Mouse (Mus musculus) bone marrow, adult 2 months (tissue): ENCODE results near the gene Ankrd6. TPM values are rescaled to one million over a fixed set of nuclear protein-coding genes. Genes with fewer than 3 reads are reported as not detected.

Experiments used
- H3K27ac ChIP-seq: fragments of 200-500 bp; 2 replicates; pipeline ENCODE4 v1.5.1; 2012; ENCODE audit warnings: low read depth, mild to moderate bottlenecking, control low read depth, inconsistent platforms, low read length; ENCODE audit not compliant: control insufficient read depth, poor library complexity, insufficient read depth
- H3K4me1 ChIP-seq: fragments of 200-500 bp; 2 replicates; pipeline ENCODE4 v1.6.1; 2011; ENCODE audit warnings: low read length; ENCODE audit not compliant: control insufficient read depth, insufficient read depth
- H3K4me3 ChIP-seq: fragments of 200-500 bp; replicated peaks from 2 replicates; pipeline ENCODE3; 2011; ENCODE audit warnings: mild to moderate bottlenecking, low read depth, low read length, control low read depth; ENCODE audit not compliant: control insufficient read depth
- CTCF ChIP-seq: fragments of 200-500 bp; IDR thresholded peaks from 2 replicates; pipeline ENCODE4 v1.5.1; 2011; ENCODE audit warnings: low read length, control low read depth; ENCODE audit not compliant: control insufficient read depth, insufficient read depth
- POLR2A ChIP-seq: fragments of 200-500 bp; IDR thresholded peaks from 2 replicates; pipeline ENCODE4 v1.6.1; 2011; ENCODE audit warnings: low read depth, mild to moderate bottlenecking, control low read depth, low read length, borderline replicate concordance; ENCODE audit not compliant: control insufficient read depth
- WGBS: fragments of 180-500 bp; shearing (Covaris S2); methylation state at CpG from one replicate; pipeline ENCODE4 v1.1.7; 2018; 5-methylcytosine and 5-hydroxymethylcytosine counted together
- polyA plus RNA-seq: library from polyadenylated mRNA; stranded (reverse); fragments of >200 nt; gene quantifications from 2 replicates; pipeline ENCODE4 v1.2.4, GENCODE M21; 2011; ENCODE audit warnings: low replicate concordance; ENCODE audit not compliant: missing spikeins, insufficient read depth, insufficient read length

The Ankrd6 gene
- polyA plus RNA-seq, 1 experiment, result 2.2 TPM

DNA sequence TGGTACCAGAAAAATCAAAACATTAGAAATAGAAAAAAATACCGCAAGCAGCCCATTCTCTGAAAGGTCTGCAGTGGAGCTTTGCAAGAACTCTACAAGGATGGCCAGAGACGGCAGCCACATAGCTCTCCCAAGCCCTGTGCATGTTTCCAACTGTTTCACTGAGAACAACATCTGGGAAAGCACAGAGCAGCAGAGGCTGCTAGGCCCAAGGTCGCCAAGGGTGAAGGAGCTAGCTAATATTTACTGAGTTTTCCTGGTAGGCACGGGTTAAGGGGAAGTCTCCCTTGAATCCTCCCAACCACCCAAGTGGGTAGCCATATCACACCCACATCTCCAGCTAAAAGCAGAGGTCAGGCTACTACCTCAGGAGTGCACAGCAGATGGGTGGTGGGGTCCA is 69.6 kb downstream of the Ankrd6 start:
- TF ChIP-seq POLR2A (no peak), CTCF (no peak)
- Histone ChIP-seq H3K27ac (no peak overlapping the region), H3K4me1 (no peaks in the 10 kb centered on the region), H3K4me3 (no peak overlapping the region)
- 72% methylated on average over 4 of the region's 4 CpGs for WGBS

DNA sequence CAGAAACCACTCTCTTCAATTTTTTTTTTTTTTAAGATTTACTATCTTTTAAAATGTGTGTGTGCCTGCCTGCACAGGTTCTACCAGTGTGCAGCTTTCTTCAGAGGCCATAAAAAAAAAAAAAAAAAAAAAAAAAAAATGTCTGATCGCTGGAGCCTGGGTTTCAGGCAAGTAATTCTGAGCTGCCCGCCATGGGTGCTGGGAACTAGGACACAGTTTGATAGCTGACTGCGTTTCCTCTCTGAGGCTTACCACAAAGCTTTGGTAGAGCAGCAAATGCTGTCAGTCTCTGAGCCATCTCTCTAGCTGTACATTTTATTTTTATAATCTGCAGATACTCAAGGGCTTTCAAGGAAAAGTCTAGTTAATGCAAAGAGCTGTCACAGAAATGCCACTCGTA is 76.0 kb downstream of the Ankrd6 start:
- H3K4me1 ChIP-seq, result no peaks in the 10 kb centered on the region
- TF ChIP-seq POLR2A, result no peak
- TF ChIP-seq CTCF, result no peak
- no peak overlapping the region for H3K4me3 ChIP-seq
- 19% methylated on average over 4 of the region's 4 CpGs for WGBS
- no peak overlapping the region for H3K27ac ChIP-seq

DNA sequence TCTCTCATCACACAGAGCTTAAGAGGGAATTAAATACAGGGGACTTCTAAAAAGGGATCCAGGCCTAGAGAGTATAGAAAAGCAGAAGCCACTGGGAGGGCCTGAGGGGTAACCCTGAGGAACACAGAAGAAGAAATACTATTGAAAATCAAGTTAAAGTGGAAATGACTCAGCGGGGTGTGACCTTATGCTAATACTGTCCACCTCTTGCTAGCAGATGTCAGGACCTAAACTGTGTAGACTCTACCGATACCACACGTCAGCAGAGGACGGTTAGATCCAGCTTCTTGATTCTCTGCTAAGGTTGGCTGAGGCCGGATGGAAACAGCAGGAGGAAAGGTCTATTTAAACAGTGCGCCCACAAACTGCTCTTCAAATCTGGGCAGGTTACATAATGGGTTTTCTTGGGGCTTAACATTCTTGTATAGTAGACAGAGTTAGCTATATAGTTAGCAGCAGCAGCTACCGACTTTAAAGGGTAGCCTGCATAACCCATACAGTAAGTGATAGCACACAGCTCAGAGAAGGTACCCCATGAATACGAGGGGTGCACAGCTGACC is 78.4 kb downstream of the Ankrd6 start:
- 17% methylated on average over 8 of the region's 8 CpGs for WGBS
- TF ChIP-seq CTCF, result no peak
- TF ChIP-seq POLR2A, result no peak
- Histone ChIP-seq H3K27ac (no peak overlapping the region), H3K4me1 (0 out of 2 replicates have a peak, but pooled peaks cover 1% of the 10 kb centered on the region), H3K4me3 (no peak overlapping the region)

- no peak overlapping the region for H3K4me3 ChIP-seq
- no peak for TF ChIP-seq POLR2A
- TF ChIP-seq CTCF, result no peak
- WGBS, result 32% methylated on average over 9 of the region's 9 CpGs
- H3K4me1 ChIP-seq, result 0 out of 2 replicates have a peak, but pooled peaks cover 1% of the 10 kb centered on the region
- H3K27ac ChIP-seq, result no peak overlapping the region
Observed at GRCm38 (mm10) chr4:32869370-32869769, 81.3 kb downstream of the Ankrd6 start.

DNA sequence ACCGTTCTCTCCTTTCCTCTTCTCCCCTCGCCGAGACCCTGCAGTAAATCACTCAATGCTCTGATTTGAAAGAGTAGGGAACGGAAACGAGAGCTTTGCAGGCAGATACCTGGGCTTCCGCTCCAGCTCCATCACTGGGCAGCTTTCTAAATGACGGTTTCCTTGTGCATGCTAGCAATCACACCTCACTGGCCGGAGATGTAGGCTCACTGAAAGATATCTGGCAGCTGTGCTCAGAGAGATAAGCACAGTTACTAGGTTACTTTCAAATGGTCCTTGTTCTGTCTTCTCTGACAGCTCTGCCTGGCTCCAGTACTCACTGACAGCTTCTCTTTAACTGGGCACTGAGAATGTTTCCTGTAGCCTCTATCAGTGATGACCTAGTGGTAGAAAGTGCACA is 81.8 kb downstream of the Ankrd6 start:
- H3K4me1 ChIP-seq, result 0 out of 2 replicates have a peak, but pooled peaks cover 1% of the 10 kb centered on the region
- 4% methylated on average over 8 of the region's 8 CpGs for WGBS
- TF ChIP-seq CTCF (no peak), POLR2A (no peak)
- no peak overlapping the region for H3K27ac ChIP-seq
- H3K4me3 ChIP-seq, result no peak overlapping the region

- 14% methylated on average over 4 of the region's 4 CpGs for WGBS
- peaks cover 1% of the 10 kb centered on the region; the same call in 1 of the 2 replicates for H3K4me1 ChIP-seq
- TF ChIP-seq CTCF, result no peak
- TF ChIP-seq POLR2A, result no peak
- no peak overlapping the region for H3K27ac ChIP-seq
- no peak overlapping the region for H3K4me3 ChIP-seq
Observed at GRCm38 (mm10) chr4:32868437-32868836, 82.2 kb downstream of the Ankrd6 start.

GRCm38 (mm10) chr4:32867460-32867859 is 83.2 kb downstream of the Ankrd6 start:
- 79% methylated on average over 6 of the region's 6 CpGs for WGBS
- H3K4me1 ChIP-seq, result peaks cover 3% of the 10 kb centered on the region; the same call in 1 of the 2 replicates
- no peak overlapping the region for H3K4me3 ChIP-seq
- H3K27ac ChIP-seq, result no peak overlapping the region
- TF ChIP-seq POLR2A (no peak), CTCF (peak; percentile 44)

GRCm38 (mm10) chr4:32864867-32865242 is 85.8 kb downstream of the Ankrd6 start:
- no peak overlapping the region for H3K4me3 ChIP-seq
- H3K27ac ChIP-seq, result no peak overlapping the region
- no peak for TF ChIP-seq CTCF
- TF ChIP-seq POLR2A, result no peak
- WGBS, result 89% methylated on average over 6 of the region's 6 CpGs
- peaks cover 3% of the 10 kb centered on the region; the same call in 1 of the 2 replicates for H3K4me1 ChIP-seq
